Mouse (Mus musculus) cortical plate, adult 2 months (tissue): Measurements from ENCODE around the gene Chchd2.

Source experiments
- CTCF ChIP-seq: fragments of 200-500 bp; IDR thresholded peaks from 2 replicates; pipeline ENCODE4 v1.5.1; 2011; ENCODE audit warnings: mild to moderate bottlenecking, control low read depth, low read length; ENCODE audit not compliant: insufficient read depth; ENCODE audit errors: extremely low read depth
- POLR2A ChIP-seq: fragments of 200-500 bp; IDR thresholded peaks from 2 replicates; pipeline ENCODE4 v1.6.1; 2011; ENCODE audit warnings: mild to moderate bottlenecking, low read length, control low read depth; ENCODE audit not compliant: insufficient read depth; ENCODE audit errors: extremely low read depth

DNA sequence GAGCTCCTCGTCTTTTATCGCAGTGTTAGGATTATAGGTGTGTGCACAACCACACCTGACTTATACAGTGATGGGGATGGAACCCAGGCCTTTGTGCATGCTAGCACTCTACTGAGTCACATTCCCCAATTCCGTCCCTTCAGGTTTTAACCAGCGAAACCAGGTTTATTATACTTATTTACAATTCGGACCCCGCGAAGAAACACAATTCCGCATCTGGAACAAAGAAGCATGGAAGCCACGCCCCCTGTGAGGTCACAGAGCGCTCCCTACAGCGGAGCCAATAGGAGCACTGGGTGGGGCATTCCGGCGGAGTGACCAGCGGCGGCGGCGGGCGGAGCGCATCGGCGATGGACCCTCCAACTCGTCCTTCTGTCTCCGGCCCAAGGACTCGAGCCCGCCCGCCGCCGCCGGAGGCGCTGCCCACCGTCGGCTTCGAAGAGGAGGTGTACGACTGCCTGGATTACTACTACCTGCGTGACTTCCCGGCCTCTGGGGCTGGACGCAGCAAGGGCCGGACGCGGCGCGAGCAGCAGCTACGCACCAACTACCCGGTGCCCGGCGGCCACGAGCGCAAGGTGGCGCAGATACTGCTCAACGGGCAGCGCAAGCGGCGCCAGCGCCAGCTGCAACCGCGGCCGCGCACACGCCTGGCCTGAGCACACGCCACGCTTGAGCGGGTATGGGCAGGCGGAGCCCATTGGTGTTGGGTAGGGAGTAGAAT, 21.1 kb upstream of the Chchd2 start, which contains the start of gene Nupr1l:
- TF ChIP-seq CTCF (no peak), POLR2A (peak; percentile 70)
